Mouse (Mus musculus) forebrain, embryonic 15.5 days (tissue): ENCODE results near the gene Atl2. TPM values are rescaled to one million over a fixed set of nuclear protein-coding genes. Genes with fewer than 3 reads are reported as not detected.

Experiments used
- ATAC-seq: fragments of 200-750 bp; cut with Nextera tagmentation; replicated peaks from 2 replicates; pipeline ENCODE4 v1.8.0; 2017; ENCODE audit warnings: mild to moderate bottlenecking, moderate TSS enrichment, moderate library complexity
- H3K27ac ChIP-seq: fragments of 300-500 bp; sonication (generic); replicated peaks from 2 replicates; pipeline ENCODE4 v1.5.1; 2015; ENCODE audit warnings: mild to moderate bottlenecking, inconsistent platforms
- H3K27me3 ChIP-seq: fragments of 300-500 bp; sonication (generic); 2 replicates; pipeline ENCODE4 v1.6.1; 2015; ENCODE audit warnings: inconsistent platforms
- H3K36me3 ChIP-seq: fragments of 300-500 bp; sonication (generic); 2 replicates; pipeline ENCODE4 v1.6.1; 2015; ENCODE audit warnings: mild to moderate bottlenecking, inconsistent platforms
- H3K4me1 ChIP-seq: fragments of 300-500 bp; sonication (generic); 2 replicates; pipeline ENCODE4 v1.6.1; 2015; ENCODE audit warnings: inconsistent platforms
- H3K4me2 ChIP-seq: fragments of 300-500 bp; sonication (generic); replicated peaks from 2 replicates; pipeline ENCODE4 v1.6.1; 2015; ENCODE audit warnings: mild to moderate bottlenecking, inconsistent platforms
- H3K4me3 ChIP-seq: fragments of 300-500 bp; sonication (generic); 2 replicates; pipeline ENCODE4 v1.5.1; 2015; ENCODE audit warnings: mild to moderate bottlenecking, inconsistent platforms
- H3K9ac ChIP-seq: fragments of 300-500 bp; sonication (generic); replicated peaks from 2 replicates; pipeline ENCODE4 v1.6.1; 2015; ENCODE audit warnings: mild to moderate bottlenecking, inconsistent platforms
- H3K9me3 ChIP-seq: fragments of 300-500 bp; sonication (generic); 2 replicates; pipeline ENCODE4 v1.6.1; 2016; ENCODE audit warnings: inconsistent platforms
- WGBS: fragments of 180-500 bp; shearing (Covaris S2); methylation state at CpG from one replicate; pipeline ENCODE4 v1.1.7; 2015; ENCODE audit warnings: mixed read lengths; 5-methylcytosine and 5-hydroxymethylcytosine counted together
- polyA plus RNA-seq: library from polyadenylated mRNA; unstranded; fragments of >200 nt; fragmentation: Nextera tagmentation; extraction: Ambion mirVana; gene quantifications from 2 replicates; pipeline ENCODE4 v1.2.1, GENCODE M21; 2015

Atl2 gene
- polyA plus RNA-seq, 1 experiment from 2014 or later: 35.4 TPM

DNA sequence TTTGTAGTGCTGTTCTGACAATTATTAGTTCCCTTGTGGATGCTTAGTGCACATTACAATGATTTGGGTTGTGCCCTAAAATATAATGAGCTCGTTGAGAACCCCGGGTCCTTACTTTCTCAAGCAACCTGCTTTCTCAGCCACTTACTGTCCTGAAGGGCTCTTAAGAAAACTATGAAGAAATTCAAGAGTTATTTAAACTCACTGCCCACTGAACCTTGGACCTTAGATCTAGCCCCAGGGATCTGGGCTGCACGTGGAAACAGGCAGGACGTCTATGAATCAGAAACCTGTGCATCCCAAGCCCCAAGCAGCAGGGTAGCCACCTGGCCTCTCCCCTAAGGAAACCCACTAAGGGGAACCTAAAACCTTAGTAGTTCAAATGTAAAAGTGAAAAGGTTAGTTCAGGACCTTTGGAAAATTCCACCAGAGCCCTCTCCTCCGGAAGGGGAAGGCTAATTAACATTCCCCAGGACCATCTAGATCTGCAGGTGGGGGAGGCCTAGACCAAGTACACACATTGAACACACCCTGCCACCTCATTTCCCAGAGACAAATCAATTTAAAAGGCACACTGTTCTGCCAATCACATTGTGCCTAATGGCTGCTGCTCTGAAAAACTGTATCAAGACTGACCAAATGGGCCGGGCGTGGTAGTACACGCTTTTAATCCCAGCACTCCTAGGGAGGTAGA, 88.5 kb downstream of the Atl2 start:
- Histone ChIP-seq H3K27ac (no peak overlapping the region), H3K36me3 (no peaks in the 10 kb centered on the region), H3K27me3 (no peaks in the 10 kb centered on the region), H3K4me1 (no peaks in the 10 kb centered on the region), H3K4me2 (no peak overlapping the region), H3K9me3 (no peaks in the 10 kb centered on the region), H3K4me3 (no peak overlapping the region), H3K9ac (no peak overlapping the region)
- WGBS: 71% methylated on average over 8 of the region's 8 CpGs
- ATAC-seq: no peak

DNA sequence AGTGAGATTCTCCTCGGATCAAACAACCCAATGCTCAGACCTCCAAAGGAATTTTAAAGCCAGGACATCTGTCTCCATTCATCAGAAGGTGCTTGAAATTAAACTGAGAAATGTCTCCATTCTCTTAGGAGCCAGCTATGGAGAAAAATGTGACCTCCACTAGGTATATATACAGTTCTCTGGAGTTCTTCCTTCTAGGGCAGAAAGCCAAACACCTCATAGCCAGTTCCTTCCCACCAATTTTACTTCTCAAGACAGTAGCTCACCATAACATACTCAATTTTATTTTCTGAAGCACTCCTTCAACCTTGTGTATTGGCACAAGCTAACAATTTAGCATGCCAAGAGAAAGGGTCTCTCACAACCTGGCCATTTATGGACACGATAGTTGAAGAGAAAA, 91.2 kb downstream of the Atl2 start:
- Histone ChIP-seq H3K36me3 (no peaks in the 10 kb centered on the region), H3K9ac (no peak overlapping the region), H3K4me3 (no peak overlapping the region), H3K9me3 (no peaks in the 10 kb centered on the region), H3K27me3 (no peaks in the 10 kb centered on the region), H3K4me1 (no peaks in the 10 kb centered on the region), H3K4me2 (no peak overlapping the region), H3K27ac (no peak overlapping the region)
- no peak for ATAC-seq
- 81% methylated on average over 2 of the region's 2 CpGs for WGBS

DNA sequence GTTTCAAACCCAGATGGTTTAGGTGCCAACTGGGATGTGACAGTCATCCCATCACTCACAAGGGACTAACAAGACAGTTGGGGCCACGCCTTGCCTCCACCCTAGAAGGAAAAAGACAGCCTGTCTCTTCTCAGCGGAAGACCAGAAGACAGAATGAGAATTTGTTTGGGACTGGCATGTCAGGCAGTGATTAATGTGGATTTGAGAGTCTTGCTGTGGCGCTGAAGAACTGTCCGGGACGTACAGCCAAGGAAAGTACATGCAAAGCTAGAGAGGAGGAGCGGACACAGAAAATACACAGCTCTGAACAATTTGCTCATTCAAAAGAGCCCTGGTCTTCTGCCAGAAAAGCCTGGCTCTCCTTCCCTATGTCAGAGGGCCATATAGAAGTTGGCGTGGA, 93.9 kb downstream of the Atl2 start:
- Histone ChIP-seq H3K27me3 (no peaks in the 10 kb centered on the region), H3K36me3 (no peaks in the 10 kb centered on the region), H3K4me3 (no peak overlapping the region), H3K27ac (no peak overlapping the region), H3K4me1 (no peaks in the 10 kb centered on the region), H3K9me3 (no peaks in the 10 kb centered on the region), H3K4me2 (no peak overlapping the region), H3K9ac (no peak overlapping the region)
- WGBS: 81% methylated on average over 7 of the region's 7 CpGs
- ATAC-seq: no peak

DNA sequence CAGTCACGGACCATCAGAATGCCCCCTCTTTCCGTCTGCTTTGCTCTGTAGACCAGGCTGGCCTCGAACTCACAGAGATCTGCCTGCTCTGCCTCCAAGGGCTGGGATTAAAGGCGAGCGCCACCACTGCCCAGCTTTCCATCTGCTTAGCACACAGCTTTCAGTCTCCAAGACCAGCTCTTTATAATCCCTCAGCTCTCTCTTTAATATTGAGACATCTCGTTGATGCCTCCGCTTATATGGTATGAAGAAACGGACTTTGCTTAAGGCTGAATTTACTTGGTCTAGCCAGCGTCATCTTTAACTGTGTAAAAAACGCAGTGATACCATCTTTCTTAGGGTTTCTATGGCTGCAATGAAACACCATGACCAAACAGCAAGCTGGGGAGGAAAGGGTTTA, 97.1 kb downstream of the Atl2 start:
- Histone ChIP-seq H3K27ac (no peak overlapping the region), H3K4me2 (no peak overlapping the region), H3K9me3 (no peaks in the 10 kb centered on the region), H3K27me3 (no peaks in the 10 kb centered on the region), H3K4me3 (no peak overlapping the region), H3K9ac (no peak overlapping the region), H3K36me3 (no peaks in the 10 kb centered on the region), H3K4me1 (no peaks in the 10 kb centered on the region)
- 94% methylated on average over 10 of the region's 10 CpGs for WGBS
- ATAC-seq: no peak

Other genes with a start within 250 kb of the Atl2 start
- gene Cyp1b1, start 181.1 kb downstream of the Atl2 start, polyA plus RNA-seq: 3.5 and 4.2 TPM in 2 replicates
- gene Hnrnpll, start 166.2 kb upstream of the Atl2 start, polyA plus RNA-seq: 84.5 and 87.9 TPM in 2 replicates
- gene Galm, start 231.3 kb upstream of the Atl2 start, polyA plus RNA-seq: 2.0 and 2.4 TPM in 2 replicates